Mouse (Mus musculus) yolk sac, embryonic 10.5 days (tissue): ENCODE results near the gene Cdhr1.
A peak's percentile ranks its signal among the peaks of the same experiment; 100 is the strongest.
"Not testable (repeated sequence)": the region's sequence is repeated elsewhere in the genome, so short reads cannot be mapped to it uniquely, and the experiment has no call there.

Source experiments
- DNase-seq: peaks from one replicate; pipeline ENCODE4 v3.0.0-alpha.2; 2017; ENCODE audit warnings: low spot score

The Cdhr1 gene

DNA sequence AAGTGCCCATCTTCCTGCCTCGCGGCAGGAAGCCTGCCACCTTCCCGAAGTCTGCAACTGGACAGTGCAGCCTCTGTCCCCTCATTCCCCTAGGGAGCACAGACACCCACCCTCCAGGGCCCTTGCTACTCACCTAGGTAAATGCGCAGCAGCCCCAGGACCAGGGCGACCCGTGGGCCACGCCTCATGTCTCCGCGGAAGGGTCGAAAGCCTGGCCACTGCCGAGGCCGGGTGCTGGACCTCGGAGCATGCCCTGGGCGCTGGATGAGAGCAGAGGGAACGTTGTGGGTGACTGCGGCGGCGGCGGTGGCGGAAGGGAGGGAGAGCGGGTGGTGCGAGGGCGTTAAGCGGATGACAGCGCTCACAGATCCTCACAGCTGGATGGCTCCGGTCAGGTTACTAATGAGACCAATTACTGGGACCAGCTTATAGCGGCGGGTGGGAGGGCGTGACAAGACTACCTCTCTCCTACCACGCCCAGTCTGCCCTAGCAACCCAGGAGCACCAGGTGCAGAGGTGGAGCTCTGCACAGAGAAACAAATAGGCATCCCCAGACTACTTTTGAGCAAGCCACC lies at the start of gene Cdhr1:
Gene Cdhr1, minus strand, starts transcription at position 392 of the 575 bp plus-strand sequence.
- no peak for DNase-seq

DNA sequence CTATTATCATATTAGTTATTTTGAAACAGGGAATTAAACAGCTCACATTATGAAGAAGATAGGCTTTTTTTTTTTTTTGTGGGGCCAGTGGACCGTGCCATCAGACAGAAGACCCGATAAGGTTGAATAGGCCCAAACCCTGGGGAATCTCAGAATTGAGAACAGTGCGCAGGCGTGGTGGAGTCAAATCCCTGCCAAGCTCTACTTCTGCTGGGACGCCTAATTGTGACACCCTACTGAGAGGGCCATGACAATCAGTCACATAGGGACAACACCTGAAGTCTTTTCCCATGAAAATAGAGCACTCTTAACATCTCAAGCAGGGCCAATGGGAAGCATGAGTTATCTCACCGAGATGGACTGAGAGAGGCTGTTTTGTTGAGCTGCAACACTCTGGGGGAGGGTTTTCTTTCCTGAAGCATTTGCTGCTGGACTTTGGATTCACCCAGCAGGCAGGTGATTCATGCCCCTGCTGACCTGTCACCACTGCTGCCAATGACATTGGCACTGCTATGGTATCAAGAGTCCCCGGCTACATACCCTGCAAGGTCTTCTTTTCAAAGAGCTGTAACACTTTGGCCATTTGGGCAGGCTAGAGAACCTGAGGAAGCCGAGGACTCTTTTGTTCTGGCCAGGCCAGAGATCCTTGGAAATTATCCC lies 41.0 kb upstream of the Cdhr1 start:
- DNase-seq = no peak

DNA sequence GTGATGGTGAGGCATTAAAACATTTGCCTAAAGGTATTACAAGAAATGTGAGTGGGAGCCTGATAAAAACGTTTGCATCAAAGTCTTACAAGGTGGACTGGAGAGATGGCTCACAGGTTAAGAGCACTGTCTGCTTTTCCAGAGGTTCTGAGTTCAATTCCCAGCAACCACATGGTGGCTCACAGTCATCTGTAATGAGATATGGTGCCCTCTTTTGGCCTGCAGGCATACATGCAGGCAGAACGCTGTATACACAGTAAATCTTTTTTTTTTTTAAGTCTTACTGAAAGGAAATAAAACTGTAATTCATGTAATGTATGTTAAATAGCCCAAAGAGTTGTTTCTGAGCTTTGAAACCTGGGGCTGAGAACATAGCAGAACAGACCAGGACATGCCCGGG lies 39.4 kb upstream of the Cdhr1 start:
- not testable (repeated sequence) for DNase-seq

DNA sequence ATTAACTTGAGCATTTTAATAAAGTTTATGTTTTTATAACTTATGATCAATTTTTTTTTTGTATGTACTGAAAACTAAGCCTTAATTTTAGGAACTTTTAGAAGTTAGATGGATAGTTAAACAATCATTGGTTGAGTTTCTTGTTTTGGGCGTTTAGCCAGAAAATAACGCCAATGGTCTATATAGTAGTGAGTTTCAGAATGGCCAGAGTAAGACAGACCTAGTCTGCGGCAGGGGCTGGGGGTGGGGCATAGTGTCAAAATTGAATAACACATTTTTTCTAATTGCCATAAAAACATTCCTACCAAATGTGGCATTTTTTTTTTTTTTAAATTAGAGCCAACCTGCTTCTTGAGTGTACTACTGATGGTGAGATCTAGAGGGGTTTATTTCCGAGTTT lies 38.0 kb upstream of the Cdhr1 start:
- DNase-seq = no peak

DNA sequence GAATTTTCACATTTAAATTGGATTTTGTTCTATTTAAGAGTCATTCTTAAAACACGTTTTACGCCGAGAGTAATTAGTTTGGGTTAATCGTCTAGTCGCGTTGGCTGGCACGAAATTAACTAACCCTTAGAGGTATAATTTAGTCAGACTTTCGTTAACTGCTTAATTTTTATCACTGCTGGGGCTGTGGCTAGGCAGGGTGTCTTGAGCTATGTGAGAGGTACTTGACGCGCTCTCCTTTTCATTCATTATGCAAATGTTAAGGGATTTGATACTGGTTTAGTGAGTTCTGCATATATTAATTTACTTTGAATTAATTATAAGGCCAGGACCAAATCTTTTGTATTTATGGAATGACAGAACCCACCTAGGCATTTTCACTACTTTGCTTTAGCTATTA lies 37.5 kb upstream of the Cdhr1 start:
- DNase-seq = no peak

DNA sequence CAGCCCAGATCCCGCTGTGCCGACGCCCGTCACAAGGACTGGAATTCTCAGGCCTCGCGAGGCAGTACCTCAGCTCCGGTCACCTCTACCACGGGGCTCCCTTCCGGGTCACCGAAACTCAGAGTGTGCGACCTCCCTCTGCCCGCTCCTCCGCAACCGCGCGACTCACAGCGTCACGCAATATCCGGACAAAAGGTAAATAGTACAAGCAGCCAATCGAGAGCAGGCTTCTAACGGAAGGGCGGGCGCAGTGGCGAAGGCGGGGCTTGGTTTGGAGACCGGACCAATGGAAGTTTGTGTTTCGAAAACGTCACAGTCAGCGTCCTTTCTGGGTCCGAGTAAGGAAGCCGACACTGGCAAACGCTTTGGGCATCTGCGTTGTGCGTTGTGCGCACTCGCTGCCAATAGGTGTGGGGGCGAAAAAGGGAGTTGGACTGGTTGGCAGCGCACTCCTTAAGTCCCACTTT lies 37.0 kb upstream of the Cdhr1 start, which contains the start of gene Ghitm:
Gene Ghitm, minus strand, starts transcription at position 146 of the 467 bp plus-strand sequence.
- peak; percentile 97 for DNase-seq

DNA sequence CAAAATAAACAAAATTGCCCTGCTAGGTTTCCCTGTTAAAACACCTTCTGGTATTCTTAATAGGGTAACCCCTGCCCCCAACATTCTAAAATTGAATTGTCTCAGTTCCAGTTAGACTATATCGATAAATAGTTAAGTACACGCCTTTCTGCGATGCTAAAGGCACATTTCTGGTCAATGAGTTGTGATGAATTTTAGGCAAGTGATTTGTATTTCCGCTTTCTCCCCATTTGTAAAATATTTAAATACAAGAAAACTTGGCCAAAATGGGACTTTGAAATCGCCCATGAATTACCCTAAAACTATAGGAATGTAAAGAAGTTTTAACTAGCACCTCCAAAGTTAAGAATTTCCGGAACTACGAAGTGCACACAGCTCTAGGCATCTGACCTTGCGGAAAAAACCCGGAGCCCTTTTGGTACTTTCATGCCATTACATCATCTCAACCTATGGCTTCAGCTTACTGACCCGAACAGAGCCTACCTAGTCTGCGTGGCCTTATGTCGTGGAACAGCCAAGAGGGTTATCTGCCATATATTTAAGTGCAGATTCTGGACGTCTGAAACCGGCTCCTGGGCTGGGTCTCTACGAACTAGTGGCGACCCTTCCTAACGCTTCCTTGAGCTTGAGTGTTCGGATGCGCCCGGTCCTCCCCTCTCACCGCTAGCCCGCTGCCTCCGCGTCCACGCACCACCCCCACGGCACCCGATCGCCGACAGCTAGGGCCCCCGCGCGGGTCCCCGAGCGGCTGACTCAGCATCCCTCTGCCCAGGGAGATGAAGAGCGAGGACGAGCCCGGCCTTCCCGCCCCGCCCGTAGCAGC lies 36.4 kb upstream of the Cdhr1 start:
- DNase-seq = no peak

DNA sequence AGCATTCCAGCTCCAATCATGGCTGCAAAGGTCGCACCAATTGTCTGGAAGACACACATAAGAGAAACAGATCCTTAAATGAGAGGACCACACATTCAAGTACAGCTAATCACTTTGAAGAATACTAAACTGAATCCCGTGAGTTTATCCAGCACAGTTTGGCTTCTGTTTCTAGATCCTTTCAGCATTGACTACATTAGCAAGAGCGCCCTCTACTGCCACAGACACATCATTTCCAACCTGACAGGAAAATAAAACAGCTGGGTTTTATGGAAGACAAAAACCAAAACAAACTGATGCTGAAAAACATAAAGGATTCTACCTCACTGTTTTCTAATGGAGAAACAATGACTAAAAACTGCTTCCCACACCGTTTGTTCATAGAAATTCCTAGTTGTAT lies 29.5 kb upstream of the Cdhr1 start:
- no peak for DNase-seq

DNA sequence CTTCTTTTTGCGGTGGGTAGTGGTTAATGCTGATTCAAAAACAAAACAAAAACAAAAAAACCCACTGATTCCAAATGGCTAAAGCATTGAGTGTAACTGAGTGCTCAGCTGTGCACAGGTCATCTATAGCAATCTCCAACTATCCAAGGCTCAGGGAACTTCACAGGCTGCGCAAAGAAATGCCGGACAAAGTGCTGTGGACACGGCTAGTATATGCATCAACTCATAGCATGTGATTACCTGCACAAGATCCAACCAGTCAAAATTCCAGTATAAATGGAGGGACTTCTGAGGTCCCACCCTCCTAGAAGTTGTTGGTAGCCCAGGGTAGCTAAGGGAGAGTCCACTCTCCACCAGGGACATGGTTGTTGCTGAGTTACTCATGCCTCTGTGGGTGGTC lies 21.1 kb upstream of the Cdhr1 start:
- DNase-seq = no peak

DNA sequence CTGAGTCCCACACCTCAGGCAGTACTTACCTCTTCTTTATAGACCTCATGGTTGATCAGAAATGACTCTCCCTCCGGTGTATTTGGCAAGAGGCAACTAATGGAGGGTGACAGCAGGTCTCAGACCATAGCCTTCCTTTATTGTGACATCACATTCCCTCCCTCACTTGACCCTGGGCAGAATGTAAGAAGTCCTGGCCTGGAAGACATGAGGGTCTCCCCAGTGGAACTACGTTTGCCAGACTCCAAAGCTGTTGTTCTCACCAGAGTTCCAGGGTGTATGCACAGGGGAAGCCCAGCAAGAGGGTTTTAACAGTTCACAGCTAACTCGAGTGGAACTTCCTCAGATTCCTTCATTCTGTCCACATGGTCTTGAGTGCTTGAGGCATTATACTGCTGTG lies 15.8 kb upstream of the Cdhr1 start, which contains the start of gene 2610528A11Rik:
Gene 2610528A11Rik, minus strand, starts transcription at position 101 of the 400 bp plus-strand sequence.
- DNase-seq = no peak

DNA sequence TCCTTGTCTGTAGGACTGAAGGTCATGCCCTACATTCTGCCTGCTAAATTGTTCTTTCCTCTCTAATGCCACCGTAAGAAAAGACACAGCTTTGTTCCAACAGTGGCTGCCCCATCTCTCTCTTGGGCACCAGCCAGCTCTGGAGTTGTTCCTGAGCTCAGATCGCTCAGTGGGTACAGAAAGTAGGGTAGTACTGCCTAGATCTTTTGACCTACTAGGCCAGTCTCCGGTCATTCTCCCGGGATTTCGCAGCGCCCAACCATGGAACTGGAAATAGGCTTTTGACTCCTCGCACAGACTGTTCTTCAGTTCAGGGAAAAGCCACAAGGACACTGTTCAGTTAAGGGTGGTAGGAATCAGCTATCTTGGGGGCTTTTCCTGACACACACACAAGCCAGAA lies 14.8 kb upstream of the Cdhr1 start:
- no peak for DNase-seq

DNA sequence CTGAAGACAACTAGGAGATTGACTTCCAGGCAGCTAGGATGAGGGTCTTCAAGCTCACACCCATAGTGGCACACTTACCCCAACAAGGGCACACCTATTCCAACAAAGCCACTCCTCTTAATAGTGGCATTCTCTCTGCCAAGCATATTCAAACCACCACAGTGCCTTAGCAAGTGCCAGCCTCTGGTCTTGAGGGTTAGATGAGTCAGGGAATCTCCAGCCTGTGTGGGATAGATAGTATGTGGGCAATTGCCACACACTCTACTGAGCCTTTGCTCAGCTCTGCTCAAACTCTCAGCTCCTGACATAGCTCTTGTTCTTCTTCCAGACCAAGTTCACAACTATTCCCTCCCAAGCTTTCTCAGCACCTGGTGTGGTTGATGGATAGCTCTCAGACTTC lies 13.2 kb upstream of the Cdhr1 start:
- no peak for DNase-seq

DNA sequence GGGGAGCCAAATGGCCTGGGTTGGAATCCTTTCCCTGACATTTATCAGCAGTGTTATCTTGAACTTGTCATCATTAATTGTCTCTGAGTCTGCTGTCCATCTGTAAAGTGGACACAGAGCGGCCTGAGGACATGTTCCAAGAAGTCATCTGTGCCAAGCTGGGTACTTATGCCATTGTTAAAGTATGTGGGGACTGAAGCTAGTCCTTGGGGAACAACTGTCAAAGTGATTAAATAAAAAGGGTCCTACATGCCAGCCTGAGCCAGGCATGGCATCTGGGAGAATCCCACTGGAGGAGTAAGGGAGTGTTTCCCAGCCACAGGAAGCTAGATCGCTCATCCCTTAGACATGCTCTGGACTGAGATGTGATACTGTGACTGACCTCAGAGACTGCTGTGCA lies 12.3 kb upstream of the Cdhr1 start:
- no peak for DNase-seq

DNA sequence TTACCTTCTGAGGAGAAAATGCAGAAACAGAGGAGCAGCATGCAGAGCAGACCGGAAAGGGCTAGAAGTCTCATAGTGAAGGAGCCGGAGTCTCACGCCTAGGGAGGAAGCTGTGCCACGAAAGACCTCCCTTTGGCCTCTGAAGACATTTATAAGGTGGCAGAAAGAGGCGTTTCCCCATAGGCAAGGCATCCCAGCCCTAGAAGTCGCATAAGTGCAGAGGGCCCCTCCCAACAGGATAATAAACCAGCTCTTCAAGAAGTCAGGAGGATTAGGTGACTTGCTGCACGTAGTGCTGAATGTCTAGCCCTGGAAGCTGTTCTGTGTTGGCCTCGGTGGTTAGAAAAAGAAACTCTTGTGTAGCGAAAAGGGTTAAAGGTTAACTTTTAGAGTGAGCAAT lies 11.8 kb upstream of the Cdhr1 start:
- peak; percentile 21 for DNase-seq

DNA sequence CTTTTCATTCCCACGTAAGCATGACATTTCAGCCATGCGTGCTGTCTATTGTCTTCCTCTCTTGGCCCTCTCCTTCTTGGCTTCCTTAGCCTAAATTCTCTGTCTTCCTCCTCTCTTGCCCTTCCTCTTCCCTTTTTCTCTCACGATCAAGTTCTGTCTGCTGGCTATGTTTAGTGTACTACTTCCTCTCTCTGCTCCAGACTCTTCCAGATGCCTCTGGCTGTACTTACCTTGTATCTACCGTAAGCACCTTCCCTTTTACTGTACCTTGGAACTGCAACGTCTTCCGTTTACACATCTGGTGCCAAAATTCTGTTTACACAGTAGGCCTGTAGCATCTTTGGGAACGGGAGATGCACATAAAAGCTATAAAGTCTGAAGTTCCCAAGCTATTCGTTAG lies 11.3 kb upstream of the Cdhr1 start:
- no peak for DNase-seq

DNA sequence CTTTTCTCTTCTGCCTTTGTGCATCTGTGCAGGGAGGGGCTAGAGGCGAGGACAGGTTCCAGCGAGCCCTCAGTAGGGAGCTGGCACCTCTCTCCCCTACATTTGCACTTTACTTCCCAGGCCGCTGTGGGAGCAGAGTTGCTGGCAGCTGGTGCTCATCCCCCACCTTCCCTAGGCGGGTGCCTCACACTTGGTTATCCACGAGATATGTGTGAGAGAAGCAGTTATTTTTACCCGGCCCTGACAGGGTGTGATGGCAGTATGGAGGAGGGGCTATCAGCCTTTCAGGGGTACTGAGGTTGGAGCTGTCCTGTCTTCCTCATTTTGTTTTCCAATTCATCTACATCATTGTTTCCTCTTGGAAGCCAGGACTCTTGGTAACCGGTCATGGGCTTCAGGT lies 7.7 kb upstream of the Cdhr1 start:
- no peak for DNase-seq

DNA sequence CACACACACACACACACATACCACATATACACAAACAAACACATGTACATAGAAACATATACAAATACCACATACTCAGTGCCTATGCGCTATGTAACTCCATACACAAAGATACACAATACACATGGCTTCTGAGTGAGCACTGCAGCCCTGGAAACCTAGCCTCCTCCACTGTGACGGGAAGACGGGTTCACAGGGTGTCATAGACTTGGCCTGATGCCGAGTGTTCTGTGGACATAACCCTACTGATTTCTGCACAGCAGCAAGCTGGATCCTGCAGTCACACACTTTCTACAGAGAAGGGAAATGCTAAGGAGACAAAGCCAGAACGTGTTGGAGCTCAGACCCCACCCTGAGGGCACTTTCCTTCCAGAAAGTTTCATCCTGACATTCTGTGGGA lies 6.6 kb upstream of the Cdhr1 start:
- no peak for DNase-seq

DNA sequence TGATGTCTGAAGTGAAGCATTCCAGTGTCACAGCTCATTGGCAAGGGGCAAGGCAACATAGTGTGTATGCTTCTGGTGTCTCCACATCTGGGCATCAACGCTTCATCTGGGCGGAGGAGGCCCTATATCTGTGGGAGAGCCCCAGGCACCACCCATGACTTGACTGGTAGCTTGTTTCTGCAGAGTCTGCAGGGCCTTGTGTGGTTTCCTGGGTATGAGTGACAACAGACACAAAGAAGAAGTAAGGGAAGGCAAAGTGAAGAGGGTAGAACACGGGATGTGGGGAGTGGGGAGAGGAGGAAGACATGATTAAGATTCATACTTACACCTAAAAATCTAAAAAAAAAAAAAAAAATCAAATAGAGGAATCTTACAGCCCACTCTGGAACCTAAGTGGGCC lies 4.3 kb upstream of the Cdhr1 start:
- DNase-seq = no peak

DNA sequence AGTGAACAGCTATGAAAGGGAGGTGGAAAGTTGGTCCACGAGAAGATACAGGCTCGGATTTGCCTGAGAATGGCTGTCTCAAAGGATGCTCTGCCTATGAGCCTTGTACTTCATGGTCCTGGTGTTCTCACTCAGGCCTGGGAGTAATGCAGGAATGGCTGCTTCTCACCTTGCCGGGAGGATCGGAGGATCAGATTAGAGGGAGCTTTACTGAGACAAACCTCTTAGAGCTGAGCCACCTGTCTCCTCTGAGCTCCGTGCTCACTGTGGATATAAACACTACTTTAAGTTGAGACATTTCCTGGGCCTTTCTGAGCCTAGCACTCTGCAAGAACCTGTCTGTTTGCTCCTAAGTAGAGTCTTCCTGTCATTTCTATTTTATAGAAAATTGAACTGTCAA lies 3.4 kb upstream of the Cdhr1 start:
- no peak for DNase-seq

DNA sequence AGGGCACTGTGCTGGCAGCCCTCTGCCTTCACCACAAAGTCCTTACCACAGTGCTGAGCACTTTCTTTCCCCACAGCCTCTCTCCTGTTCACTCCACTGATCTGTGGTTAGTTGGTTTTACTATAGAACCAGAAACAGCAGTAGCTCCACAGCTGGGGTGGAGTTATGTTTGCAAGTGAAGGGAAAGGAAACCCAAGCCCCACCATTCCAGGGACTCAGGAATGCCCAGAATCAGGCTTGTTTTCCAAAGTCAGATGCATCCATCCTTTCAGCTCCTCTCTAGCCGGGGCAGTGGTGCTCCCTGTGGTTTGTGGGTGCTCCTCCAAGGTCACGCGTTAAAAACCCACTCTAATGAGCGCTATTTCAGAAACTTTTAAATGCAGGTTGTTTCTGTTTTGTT lies 2.6 kb downstream of the Cdhr1 start:
- no peak for DNase-seq

DNA sequence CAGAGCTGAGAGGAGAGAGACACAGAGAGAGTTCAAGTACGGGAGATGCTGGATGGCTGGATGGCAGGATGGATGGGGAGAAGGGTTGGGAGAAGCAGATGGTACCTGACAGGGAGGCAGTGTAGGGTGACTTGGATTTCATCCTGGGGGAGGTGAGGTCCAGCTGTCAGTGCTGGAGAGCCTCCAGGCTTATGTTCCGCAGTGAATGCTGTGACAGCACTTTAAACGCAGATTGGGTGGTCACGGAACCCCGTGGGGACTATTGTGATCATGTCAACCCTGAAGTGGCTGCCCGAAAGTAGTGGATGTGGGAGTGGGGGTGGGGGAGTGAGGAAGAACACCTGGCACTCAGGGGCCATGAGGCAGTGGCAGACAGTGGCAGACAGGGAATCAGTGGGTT lies 3.7 kb downstream of the Cdhr1 start:
- no peak for DNase-seq

DNA sequence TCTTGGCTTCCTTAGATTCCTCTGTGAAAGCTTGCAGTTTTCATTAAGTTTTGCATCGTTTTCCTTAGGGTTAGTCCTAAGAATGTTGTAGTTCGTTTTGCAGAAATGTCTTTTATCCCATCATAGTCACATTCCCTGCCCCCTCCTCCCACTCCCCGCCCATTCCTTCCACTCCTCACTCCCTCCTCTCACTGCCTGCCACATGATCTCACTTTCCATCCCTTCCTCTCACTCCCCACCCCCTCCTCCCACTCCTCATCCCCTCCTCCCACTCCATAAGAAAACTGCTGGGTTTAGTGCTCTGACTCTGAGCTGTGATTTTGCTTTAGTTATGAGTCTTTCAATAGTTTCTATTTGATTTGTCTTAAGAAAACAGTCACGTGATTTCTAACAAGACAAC lies 14.4 kb downstream of the Cdhr1 start:
- no peak for DNase-seq

DNA sequence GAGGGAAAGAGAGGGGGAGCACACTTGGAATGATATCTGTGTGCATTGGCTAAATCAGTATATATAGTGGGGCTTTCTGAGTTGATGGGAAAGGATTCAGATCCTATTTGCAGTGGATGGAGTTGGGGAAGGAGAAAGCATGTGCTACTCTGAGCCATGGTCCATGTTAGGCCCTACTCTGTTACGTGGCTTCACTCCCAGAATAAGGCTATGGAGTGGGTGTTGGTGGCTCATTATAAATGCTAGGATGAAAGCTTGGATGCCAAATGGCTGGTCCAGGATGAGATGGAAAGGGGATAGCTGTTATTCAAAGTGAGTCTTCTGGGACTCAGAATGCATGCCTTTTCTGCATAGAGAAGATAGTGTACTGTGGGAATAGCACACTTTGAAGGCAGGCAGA lies 17.4 kb downstream of the Cdhr1 start:
- no peak for DNase-seq
